Mouse (Mus musculus): Measurements from ENCODE around the gene Tmbim4. TPM values are rescaled to one million over a fixed set of nuclear protein-coding genes. Genes with fewer than 3 reads are reported as not detected.
"Not testable (repeated sequence)": the region's sequence is repeated elsewhere in the genome, so short reads cannot be mapped to it uniquely, and the experiment has no call there.

Tmbim4 gene
- polyA plus RNA-seq, 1 experiment from 2014 or later = 87.1 TPM

DNA sequence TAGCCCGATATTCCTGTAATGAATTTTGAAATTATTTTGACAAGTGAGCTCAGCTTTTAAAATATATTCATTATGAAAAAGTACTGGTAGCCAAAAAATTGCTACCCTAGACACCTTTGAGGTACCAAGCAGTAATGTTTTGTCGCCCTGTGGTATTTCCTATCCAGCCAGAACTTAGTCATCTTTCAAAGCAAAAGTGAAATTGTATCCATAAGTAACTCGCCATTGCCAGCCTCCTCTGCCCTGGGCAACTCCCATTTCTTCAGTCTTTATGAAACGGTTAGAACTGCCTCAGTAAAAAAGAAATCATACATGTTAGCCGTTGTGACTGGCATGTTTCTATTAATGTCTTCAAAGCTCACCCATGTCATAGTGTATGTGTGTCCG lies 8.1 kb downstream of the Tmbim4 start:
- H3K27ac ChIP-seq (ENCODE audit: low read depth) = no peak overlapping the region
- H3K4me3 ChIP-seq (ENCODE audit: low read depth, low read length) = peak overlapping the region; percentile 93
- no peaks in the 10 kb centered on the region for H3K4me1 ChIP-seq (ENCODE audit: insufficient read depth)
- no peak for ATAC-seq (ENCODE audit: insufficient read depth)
- H3K36me3 ChIP-seq (ENCODE audit: insufficient read depth) = no peaks in the 10 kb centered on the region
- H3K4me2 ChIP-seq = peak overlapping the region; percentile 73
- no peak for DNase-seq
- H3K27me3 ChIP-seq (ENCODE audit: insufficient read depth, low read length) = no peaks in the 10 kb centered on the region
- no peak for TF ChIP-seq CTCF (IDR thresholded peaks at IDR 0.05; ENCODE audit: low read depth)
- 61% methylated on average over 6 of the region's 6 CpGs for WGBS
- peak overlapping the region; percentile 76 for H3K9ac ChIP-seq
- H3K9me3 ChIP-seq (ENCODE audit: low read depth, low read length) = no peaks in the 10 kb centered on the region

DNA sequence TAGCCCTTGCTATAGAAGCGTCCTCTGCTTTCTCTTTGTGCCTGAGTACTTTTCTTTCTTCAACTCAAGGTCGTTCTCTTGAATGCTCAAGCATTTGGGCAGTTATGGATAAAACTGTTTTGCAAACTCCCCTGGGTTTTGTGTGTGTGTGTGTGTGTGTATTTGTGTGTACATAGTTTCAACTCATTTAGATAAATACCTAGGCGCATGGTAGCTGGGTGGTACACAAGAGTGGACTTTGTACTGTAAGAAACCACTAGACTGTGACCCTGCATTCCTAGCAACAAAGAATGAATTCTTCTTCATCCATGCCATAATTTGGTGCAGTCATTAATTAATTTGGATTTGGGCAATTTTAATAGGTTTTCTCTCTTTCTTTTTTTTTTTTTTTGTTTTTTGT lies 8.7 kb downstream of the Tmbim4 start:
- Histone ChIP-seq H3K9me3 (ENCODE audit: low read depth, low read length) (no peaks in the 10 kb centered on the region), H3K4me1 (ENCODE audit: insufficient read depth) (no peaks in the 10 kb centered on the region), H3K9ac (no peak overlapping the region), H3K4me2 (peak overlapping the region; percentile 73), H3K27me3 (ENCODE audit: insufficient read depth, low read length) (no peaks in the 10 kb centered on the region), H3K27ac (ENCODE audit: low read depth) (no peak overlapping the region), H3K36me3 (ENCODE audit: insufficient read depth) (no peaks in the 10 kb centered on the region), H3K4me3 (ENCODE audit: low read depth, low read length) (no peak overlapping the region)
- WGBS = 85% methylated on average over 3 of the region's 3 CpGs
- TF ChIP-seq CTCF (IDR thresholded peaks at IDR 0.05; ENCODE audit: low read depth) = no peak
- no peak for DNase-seq
- no peak for ATAC-seq (ENCODE audit: insufficient read depth)

DNA sequence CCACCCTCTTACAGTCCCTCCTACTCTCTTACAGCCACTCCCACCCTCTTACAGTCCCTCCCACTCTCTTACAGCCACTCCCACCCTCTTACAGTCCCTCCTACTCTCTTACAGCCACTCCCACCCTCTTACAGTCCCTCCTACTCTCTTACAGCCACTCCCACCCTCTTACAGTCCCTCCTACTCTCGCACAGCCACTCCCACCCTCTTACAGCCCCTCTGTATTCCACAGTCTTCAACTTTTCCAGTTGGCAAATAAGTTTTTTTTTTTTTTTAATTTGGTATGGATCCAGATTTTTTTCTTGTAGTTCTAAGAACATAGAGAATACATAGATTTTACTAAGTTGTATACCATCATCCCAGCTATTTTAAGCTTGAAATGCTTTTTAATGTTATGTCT lies 15.7 kb downstream of the Tmbim4 start:
- DNase-seq; H3K4me2 ChIP-seq; ATAC-seq (ENCODE audit: insufficient read depth); H3K4me1 ChIP-seq (ENCODE audit: insufficient read depth); H3K27me3 ChIP-seq (ENCODE audit: insufficient read depth, low read length); H3K9ac ChIP-seq; H3K9me3 ChIP-seq (ENCODE audit: low read depth, low read length); H3K4me3 ChIP-seq (ENCODE audit: low read depth, low read length); H3K27ac ChIP-seq (ENCODE audit: low read depth): not testable (repeated sequence)
- 94% methylated on average over 1 of the region's 1 CpGs for WGBS
- H3K36me3 ChIP-seq (ENCODE audit: insufficient read depth) = peaks cover 19% of the 10 kb centered on the region

DNA sequence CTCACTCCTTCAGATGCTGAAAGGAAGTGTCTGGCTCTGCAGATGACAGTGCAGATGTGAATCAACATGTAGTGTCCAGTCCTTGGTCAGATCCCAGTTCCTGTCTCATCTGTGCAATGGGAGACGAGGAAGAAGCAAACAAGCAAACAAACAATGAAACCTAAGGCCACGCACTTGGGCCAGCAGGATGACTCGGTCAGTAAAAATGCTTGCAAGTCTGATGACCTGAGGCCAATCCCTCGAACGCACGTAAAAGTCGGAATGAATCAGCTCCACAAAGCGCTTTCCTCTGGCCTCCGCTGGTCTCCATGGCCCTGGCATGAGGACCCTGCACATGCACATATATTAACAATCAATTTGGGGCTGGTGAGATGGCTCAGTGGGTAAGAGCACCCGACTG lies 17.6 kb downstream of the Tmbim4 start:
- 85% methylated on average over 10 of the region's 10 CpGs for WGBS

DNA sequence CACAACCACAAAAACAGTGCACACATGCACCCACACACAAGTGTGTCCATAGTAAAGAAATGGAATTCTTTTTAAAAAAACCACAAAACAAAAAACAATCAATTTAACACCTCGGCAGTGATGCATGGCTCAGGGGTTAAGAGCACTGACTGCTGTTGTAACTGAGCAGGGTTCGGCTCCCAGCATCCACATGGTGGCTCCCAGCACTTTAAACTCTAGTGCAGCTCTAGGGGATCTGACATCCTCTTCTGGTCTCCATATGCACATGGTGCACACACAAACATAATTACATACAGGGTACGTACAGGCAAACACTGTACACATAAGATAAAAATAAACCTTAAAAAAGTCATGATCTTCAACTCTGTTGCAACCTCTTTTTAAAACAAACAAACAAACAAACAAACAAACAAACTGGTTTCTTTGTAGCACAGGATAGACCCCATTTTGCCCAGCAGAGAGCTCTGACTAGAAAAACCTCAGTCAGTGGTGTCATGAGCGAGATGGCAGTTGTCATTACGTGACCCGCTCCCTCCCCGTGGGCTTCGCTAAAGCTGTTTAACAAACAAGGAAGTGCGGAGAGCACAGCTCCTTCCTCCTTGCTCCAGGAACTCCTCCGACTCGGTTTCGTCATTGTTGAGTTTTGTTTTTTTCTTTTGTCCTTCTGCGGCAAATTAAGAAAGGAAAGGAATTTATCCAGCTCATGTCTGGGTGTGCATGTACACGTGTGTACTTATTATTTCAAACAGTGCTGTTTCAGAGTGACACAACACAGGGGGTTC lies 18.4 kb downstream of the Tmbim4 start:
- no peaks in the 10 kb centered on the region for H3K4me1 ChIP-seq (ENCODE audit: insufficient read depth)
- H3K9ac ChIP-seq = no peak overlapping the region
- WGBS = 64% methylated on average over 14 of the region's 14 CpGs
- no peak overlapping the region for H3K27ac ChIP-seq (ENCODE audit: low read depth)
- H3K9me3 ChIP-seq (ENCODE audit: low read depth, low read length) = no peaks in the 10 kb centered on the region
- TF ChIP-seq CTCF (IDR thresholded peaks at IDR 0.05; ENCODE audit: low read depth) = no peak
- no peaks in the 10 kb centered on the region for H3K27me3 ChIP-seq (ENCODE audit: insufficient read depth, low read length)
- ATAC-seq (ENCODE audit: insufficient read depth) = no peak
- no peak overlapping the region for H3K4me3 ChIP-seq (ENCODE audit: low read depth, low read length)
- no peak overlapping the region for H3K4me2 ChIP-seq
- H3K36me3 ChIP-seq (ENCODE audit: insufficient read depth) = peaks cover 23% of the 10 kb centered on the region
- peak; percentile 50 for DNase-seq

More for the DNA sequence above, 17.6 kb downstream of the Tmbim4 start:
- no peak overlapping the region for H3K4me2 ChIP-seq
- H3K9ac ChIP-seq = no peak overlapping the region
- no peak overlapping the region for H3K27ac ChIP-seq (ENCODE audit: low read depth)
- no peaks in the 10 kb centered on the region for H3K27me3 ChIP-seq (ENCODE audit: insufficient read depth, low read length)
- no peak for TF ChIP-seq CTCF (IDR thresholded peaks at IDR 0.05; ENCODE audit: low read depth)
- no peak for ATAC-seq (ENCODE audit: insufficient read depth)
- H3K4me1 ChIP-seq (ENCODE audit: insufficient read depth) = no peaks in the 10 kb centered on the region
- H3K4me3 ChIP-seq (ENCODE audit: low read depth, low read length) = no peak overlapping the region
- no peaks in the 10 kb centered on the region for H3K9me3 ChIP-seq (ENCODE audit: low read depth, low read length)
- H3K36me3 ChIP-seq (ENCODE audit: insufficient read depth) = peaks cover 19% of the 10 kb centered on the region
- DNase-seq = no peak

DNA sequence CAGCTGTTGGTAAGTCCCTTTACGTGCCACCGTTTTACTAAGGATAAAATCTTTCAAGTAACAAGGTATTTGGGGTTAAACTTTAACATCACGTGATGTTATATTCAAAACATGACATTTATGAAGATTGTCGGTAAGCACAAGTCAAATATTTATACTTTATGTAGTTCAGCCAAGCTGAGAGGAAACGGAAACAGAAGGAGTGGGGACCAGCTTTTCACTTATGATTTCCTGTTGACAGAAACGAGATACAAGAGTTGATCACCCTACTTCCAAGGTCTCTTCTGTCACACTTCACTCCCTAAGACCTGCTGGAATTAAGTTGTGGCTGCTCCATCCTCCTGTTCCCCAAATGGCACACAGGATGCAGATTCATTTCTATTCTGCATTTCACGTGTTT lies 19.4 kb downstream of the Tmbim4 start:
- H3K27me3 ChIP-seq (ENCODE audit: insufficient read depth, low read length) = no peaks in the 10 kb centered on the region
- 46% methylated on average over 7 of the region's 7 CpGs for WGBS
- no peak overlapping the region for H3K4me2 ChIP-seq
- ATAC-seq (ENCODE audit: insufficient read depth) = no peak
- no peaks in the 10 kb centered on the region for H3K4me1 ChIP-seq (ENCODE audit: insufficient read depth)
- H3K4me3 ChIP-seq (ENCODE audit: low read depth, low read length) = no peak overlapping the region
- no peak for TF ChIP-seq CTCF (IDR thresholded peaks at IDR 0.05; ENCODE audit: low read depth)
- no peak for DNase-seq
- H3K9me3 ChIP-seq (ENCODE audit: low read depth, low read length) = no peaks in the 10 kb centered on the region
- peaks cover 22% of the 10 kb centered on the region for H3K36me3 ChIP-seq (ENCODE audit: insufficient read depth)
- no peak overlapping the region for H3K9ac ChIP-seq
- H3K27ac ChIP-seq (ENCODE audit: low read depth) = peak overlapping the region; percentile 20; the same call in 1 of the 2 replicates

DNA sequence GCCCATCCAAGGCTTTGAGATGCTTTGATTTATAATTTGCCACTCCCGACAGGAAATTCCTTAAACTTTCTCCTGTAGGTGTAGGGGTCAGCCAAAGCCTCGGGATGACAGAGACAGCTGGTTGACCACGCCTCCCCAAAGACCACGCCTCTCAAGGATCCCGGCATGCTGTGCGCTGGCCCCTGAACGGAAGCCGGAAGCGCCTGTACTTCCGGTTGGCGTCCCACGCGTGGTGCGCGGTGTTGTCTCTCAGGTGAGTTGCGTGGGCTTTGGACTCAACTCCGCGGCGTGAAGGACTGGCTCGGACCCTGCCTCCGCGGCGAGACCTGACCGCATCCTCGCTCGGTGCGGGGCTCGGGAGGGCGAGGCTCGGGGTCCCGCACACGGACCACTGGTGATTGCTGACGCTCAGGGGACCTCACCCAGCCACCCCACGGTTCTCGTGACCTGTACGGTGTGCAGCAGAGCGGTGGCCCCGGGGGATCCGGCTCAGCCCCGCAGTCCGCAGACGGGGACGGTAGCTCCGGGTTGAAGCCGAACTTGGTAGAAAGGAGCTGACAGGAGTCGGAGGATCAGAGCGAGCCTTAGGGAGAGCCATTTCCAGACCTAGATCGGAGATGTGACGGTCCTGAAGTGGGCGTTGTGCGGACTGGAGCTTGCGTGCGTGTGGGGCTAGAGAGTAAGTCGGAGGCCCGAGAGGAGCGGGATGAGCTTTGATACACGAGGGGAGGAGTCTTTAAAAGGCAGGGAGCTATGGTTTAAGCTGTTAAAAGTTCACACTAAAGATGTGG lies 25.7 kb downstream of the Tmbim4 start, which contains the start of gene Llph:
Gene Llph (plus strand): TSS at position 200 of the 791 bp plus-strand sequence.
- Histone ChIP-seq H3K4me3 (ENCODE audit: low read depth, low read length) (peak within 1 kb of the TSS; percentile 99), H3K4me1 (ENCODE audit: insufficient read depth) (0 out of 2 replicates have a peak, but pooled peaks cover 4% of the 10 kb centered on the region), H3K27ac (ENCODE audit: low read depth) (peak within 1 kb of the TSS; percentile 21; the same call in 1 of the 2 replicates), H3K9ac (peak within 1 kb of the TSS; percentile 86), H3K27me3 (ENCODE audit: insufficient read depth, low read length) (no peaks in the 10 kb centered on the region), H3K9me3 (ENCODE audit: low read depth, low read length) (no peaks in the 10 kb centered on the region), H3K36me3 (ENCODE audit: insufficient read depth) (peaks cover 32% of the 10 kb centered on the region), H3K4me2 (peak within 1 kb of the TSS; percentile 94)
- ATAC-seq (ENCODE audit: insufficient read depth) (peak; percentile 94), DNase-seq (peak; percentile 94)
- TF ChIP-seq CTCF (IDR thresholded peaks at IDR 0.05; ENCODE audit: low read depth) = no peak
- under 1% methylated on average over 57 of the region's 57 CpGs for WGBS

Data from lung, embryonic 14.5 days (tissue).